Mouse (Mus musculus): ENCODE measurements around the gene Sec14l3.
A peak's percentile ranks its signal among the peaks of the same experiment; 100 is the strongest.

The Sec14l3 gene

GRCm38 (mm10) chr11:4031961-4032360, 32.7 kb upstream of the Sec14l3 start:
- TF ChIP-seq NANOG (IDR thresholded peaks at IDR 0.05; ENCODE audit: borderline replicate concordance, low read length) (no peak), CTCF (conservative IDR thresholded peaks at IDR 0.05; ENCODE audit: low read length) (no peak), POU5F1 (IDR thresholded peaks at IDR 0.05; ENCODE audit: borderline replicate concordance, low read length) (no peak)
- H3K9me3 ChIP-seq (ENCODE audit: low read length): no peaks in the 10 kb centered on the region
- peaks cover 11% of the 10 kb centered on the region for H3K27me3 ChIP-seq (ENCODE audit: insufficient read depth, low read length)
- H3K4me1 ChIP-seq (replicated peaks; ENCODE audit: low read depth, low read length): peaks cover 46% of the 10 kb centered on the region
- no peaks in the 10 kb centered on the region for H3K36me3 ChIP-seq (ENCODE audit: insufficient read depth, low read length)
- H3K4me3 ChIP-seq (replicated peaks; ENCODE audit: low read length): peak overlapping the region; percentile 70

- TF ChIP-seq CTCF (conservative IDR thresholded peaks at IDR 0.05; ENCODE audit: low read length) (no peak), POU5F1 (IDR thresholded peaks at IDR 0.05; ENCODE audit: borderline replicate concordance, low read length) (no peak), NANOG (IDR thresholded peaks at IDR 0.05; ENCODE audit: borderline replicate concordance, low read length) (no peak)
- peaks cover 11% of the 10 kb centered on the region for H3K27me3 ChIP-seq (ENCODE audit: insufficient read depth, low read length)
- peaks cover 41% of the 10 kb centered on the region for H3K4me1 ChIP-seq (replicated peaks; ENCODE audit: low read depth, low read length)
- H3K36me3 ChIP-seq (ENCODE audit: insufficient read depth, low read length): no peaks in the 10 kb centered on the region
- no peak overlapping the region for H3K4me3 ChIP-seq (replicated peaks; ENCODE audit: low read length)
- no peaks in the 10 kb centered on the region for H3K9me3 ChIP-seq (ENCODE audit: low read length)
These were observed 31.2 kb upstream of the Sec14l3 start for GRCm38 (mm10) chr11:4033471-4033870.

GRCm38 (mm10) chr11:4034169-4034568, 30.5 kb upstream of the Sec14l3 start:
- H3K4me1 ChIP-seq (replicated peaks; ENCODE audit: low read depth, low read length): peaks cover 41% of the 10 kb centered on the region
- TF ChIP-seq CTCF (conservative IDR thresholded peaks at IDR 0.05; ENCODE audit: low read length): no peak
- no peak for TF ChIP-seq POU5F1 (IDR thresholded peaks at IDR 0.05; ENCODE audit: borderline replicate concordance, low read length)
- TF ChIP-seq NANOG (IDR thresholded peaks at IDR 0.05; ENCODE audit: borderline replicate concordance, low read length): no peak
- no peaks in the 10 kb centered on the region for H3K36me3 ChIP-seq (ENCODE audit: insufficient read depth, low read length)
- H3K9me3 ChIP-seq (ENCODE audit: low read length): no peaks in the 10 kb centered on the region
- no peak overlapping the region for H3K4me3 ChIP-seq (replicated peaks; ENCODE audit: low read length)
- H3K27me3 ChIP-seq (ENCODE audit: insufficient read depth, low read length): peaks cover 11% of the 10 kb centered on the region

GRCm38 (mm10) chr11:4035116-4035892, 29.3 kb upstream of the Sec14l3 start:
- no peaks in the 10 kb centered on the region; the same call in 1 of the 2 replicates for H3K36me3 ChIP-seq (ENCODE audit: insufficient read depth, low read length)
- no peaks in the 10 kb centered on the region for H3K9me3 ChIP-seq (ENCODE audit: low read length)
- H3K27me3 ChIP-seq (ENCODE audit: insufficient read depth, low read length): peaks cover 11% of the 10 kb centered on the region
- peaks cover 41% of the 10 kb centered on the region for H3K4me1 ChIP-seq (replicated peaks; ENCODE audit: low read depth, low read length)
- H3K4me3 ChIP-seq (replicated peaks; ENCODE audit: low read length): peak overlapping the region; percentile 57
- no peak for TF ChIP-seq CTCF (conservative IDR thresholded peaks at IDR 0.05; ENCODE audit: low read length)
- TF ChIP-seq POU5F1 (IDR thresholded peaks at IDR 0.05; ENCODE audit: borderline replicate concordance, low read length): no peak
- TF ChIP-seq NANOG (IDR thresholded peaks at IDR 0.05; ENCODE audit: borderline replicate concordance, low read length): no peak

GRCm38 (mm10) chr11:4035916-4036315, 28.7 kb upstream of the Sec14l3 start:
- TF ChIP-seq POU5F1 (IDR thresholded peaks at IDR 0.05; ENCODE audit: borderline replicate concordance, low read length): no peak
- no peak for TF ChIP-seq CTCF (conservative IDR thresholded peaks at IDR 0.05; ENCODE audit: low read length)
- TF ChIP-seq NANOG (IDR thresholded peaks at IDR 0.05; ENCODE audit: borderline replicate concordance, low read length): no peak
- no peaks in the 10 kb centered on the region; the same call in 1 of the 2 replicates for H3K36me3 ChIP-seq (ENCODE audit: insufficient read depth, low read length)
- peaks cover 11% of the 10 kb centered on the region for H3K27me3 ChIP-seq (ENCODE audit: insufficient read depth, low read length)
- no peaks in the 10 kb centered on the region for H3K9me3 ChIP-seq (ENCODE audit: low read length)
- H3K4me3 ChIP-seq (replicated peaks; ENCODE audit: low read length): peak overlapping the region; percentile 57; the same call in 1 of the 2 replicates
- H3K4me1 ChIP-seq (replicated peaks; ENCODE audit: low read depth, low read length): peaks cover 40% of the 10 kb centered on the region

GRCm38 (mm10) chr11:4036365-4037084, 28.1 kb upstream of the Sec14l3 start:
- Histone ChIP-seq H3K9me3 (ENCODE audit: low read length) (no peaks in the 10 kb centered on the region), H3K36me3 (ENCODE audit: insufficient read depth, low read length) (no peaks in the 10 kb centered on the region; the same call in 1 of the 2 replicates), H3K4me3 (replicated peaks; ENCODE audit: low read length) (no peak overlapping the region), H3K27me3 (ENCODE audit: insufficient read depth, low read length) (peaks cover 9% of the 10 kb centered on the region), H3K4me1 (replicated peaks; ENCODE audit: low read depth, low read length) (peaks cover 34% of the 10 kb centered on the region)
- TF ChIP-seq POU5F1 (IDR thresholded peaks at IDR 0.05; ENCODE audit: borderline replicate concordance, low read length) (no peak), CTCF (conservative IDR thresholded peaks at IDR 0.05; ENCODE audit: low read length) (no peak), NANOG (IDR thresholded peaks at IDR 0.05; ENCODE audit: borderline replicate concordance, low read length) (no peak)

- peaks cover 15% of the 10 kb centered on the region for H3K4me1 ChIP-seq (replicated peaks; ENCODE audit: low read depth, low read length)
- H3K9me3 ChIP-seq (ENCODE audit: low read length): no peaks in the 10 kb centered on the region
- H3K4me3 ChIP-seq (replicated peaks; ENCODE audit: low read length): no peak overlapping the region
- no peaks in the 10 kb centered on the region; the same call in 1 of the 2 replicates for H3K27me3 ChIP-seq (ENCODE audit: insufficient read depth, low read length)
- no peak for TF ChIP-seq NANOG (IDR thresholded peaks at IDR 0.05; ENCODE audit: borderline replicate concordance, low read length)
- TF ChIP-seq POU5F1 (IDR thresholded peaks at IDR 0.05; ENCODE audit: borderline replicate concordance, low read length): no peak
- no peak for TF ChIP-seq CTCF (conservative IDR thresholded peaks at IDR 0.05; ENCODE audit: low read length)
- peaks cover 5% of the 10 kb centered on the region; the same call in 1 of the 2 replicates for H3K36me3 ChIP-seq (ENCODE audit: insufficient read depth, low read length)
These were observed 24.7 kb upstream of the Sec14l3 start for GRCm38 (mm10) chr11:4039951-4040350.

GRCm38 (mm10) chr11:4041123-4041625, 23.5 kb upstream of the Sec14l3 start:
- TF ChIP-seq POU5F1 (IDR thresholded peaks at IDR 0.05; ENCODE audit: borderline replicate concordance, low read length) (no peak), NANOG (IDR thresholded peaks at IDR 0.05; ENCODE audit: borderline replicate concordance, low read length) (no peak), CTCF (conservative IDR thresholded peaks at IDR 0.05; ENCODE audit: low read length) (no peak)
- Histone ChIP-seq H3K4me3 (replicated peaks; ENCODE audit: low read length) (no peak overlapping the region), H3K36me3 (ENCODE audit: insufficient read depth, low read length) (peaks cover 5% of the 10 kb centered on the region; the same call in 1 of the 2 replicates), H3K27me3 (ENCODE audit: insufficient read depth, low read length) (no peaks in the 10 kb centered on the region; the same call in 1 of the 2 replicates), H3K9me3 (ENCODE audit: low read length) (no peaks in the 10 kb centered on the region), H3K4me1 (replicated peaks; ENCODE audit: low read depth, low read length) (peaks cover 3% of the 10 kb centered on the region)

All from E14TG2a.4 (cell line).